Mouse (Mus musculus) hindbrain, embryonic 12.5 days (tissue): ENCODE measurements around the gene Rnf157. TPM values are rescaled to one million over a fixed set of nuclear protein-coding genes. Genes with fewer than 3 reads are reported as not detected.
"Not testable (repeated sequence)": the region's sequence is repeated elsewhere in the genome, so short reads cannot be mapped to it uniquely, and the experiment has no call there.

Source experiments
- ATAC-seq: fragments of 200-750 bp; cut with Nextera tagmentation; 2 replicates; pipeline ENCODE4 v1.8.0; 2017; ENCODE audit warnings: moderate TSS enrichment; ENCODE audit not compliant: low FRiP score
- H3K27ac ChIP-seq: fragments of 300-500 bp; sonication (generic); 2 replicates; pipeline ENCODE4 v1.5.1; 2016; ENCODE audit warnings: mild to moderate bottlenecking
- H3K27me3 ChIP-seq: fragments of 300-500 bp; sonication (generic); 2 replicates; pipeline ENCODE4 v1.6.1; 2016; ENCODE audit warnings: mild to moderate bottlenecking
- H3K36me3 ChIP-seq: fragments of 300-500 bp; sonication (generic); 2 replicates; pipeline ENCODE4 v1.6.1; 2016; ENCODE audit warnings: mild to moderate bottlenecking
- H3K4me1 ChIP-seq: fragments of 300-500 bp; sonication (generic); 2 replicates; pipeline ENCODE4 v1.6.1; 2016
- H3K4me2 ChIP-seq: fragments of 300-500 bp; sonication (generic); replicated peaks from 2 replicates; pipeline ENCODE4 v1.6.1; 2016; ENCODE audit warnings: mild to moderate bottlenecking
- H3K4me3 ChIP-seq: fragments of 300-500 bp; sonication (generic); 2 replicates; pipeline ENCODE4 v1.5.1; 2016; ENCODE audit warnings: mild to moderate bottlenecking
- H3K9ac ChIP-seq: fragments of 300-500 bp; sonication (generic); 2 replicates; pipeline ENCODE4 v1.6.1; 2016; ENCODE audit warnings: mild to moderate bottlenecking, moderate library complexity
- H3K9me3 ChIP-seq: fragments of 300-500 bp; sonication (generic); replicated peaks from 2 replicates; pipeline ENCODE4 v1.6.1; 2016; ENCODE audit warnings: mild to moderate bottlenecking
- WGBS: fragments of 180-500 bp; shearing (Covaris S2); methylation state at CpG from one replicate; pipeline ENCODE4 v1.1.7; 2016; 5-methylcytosine and 5-hydroxymethylcytosine counted together
- polyA plus RNA-seq: library from polyadenylated mRNA; unstranded; fragments of >200 nt; fragmentation: Nextera tagmentation; extraction: Ambion mirVana; gene quantifications from 2 replicates; pipeline ENCODE4 v1.2.1, GENCODE M21; 2016

Gene Rnf157
- polyA plus RNA-seq, 1 experiment from 2014 or later = 44.8 TPM

DNA sequence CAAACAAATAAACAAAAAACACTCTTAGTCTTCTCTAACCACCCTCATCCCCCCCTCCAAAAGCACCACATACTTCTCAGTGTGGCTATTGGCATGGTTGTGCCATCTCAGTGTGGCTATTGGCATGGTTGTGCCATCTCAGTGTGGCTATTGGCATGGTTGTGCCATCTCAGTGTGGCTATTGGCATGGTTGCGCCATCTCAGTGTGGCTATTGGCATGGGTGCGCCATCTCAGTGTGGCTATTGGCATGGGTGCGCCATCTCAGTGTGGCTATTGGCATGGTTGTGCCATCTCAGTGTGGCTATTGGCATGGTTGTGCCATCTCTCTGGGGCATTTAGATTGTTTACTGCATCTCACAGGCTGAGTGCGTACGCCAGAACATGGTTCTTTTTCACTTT lies 51.9 kb downstream of the Rnf157 start:
- WGBS = 98% methylated on average over 5 of the region's 5 CpGs
- not testable (repeated sequence) for H3K27me3 ChIP-seq

DNA sequence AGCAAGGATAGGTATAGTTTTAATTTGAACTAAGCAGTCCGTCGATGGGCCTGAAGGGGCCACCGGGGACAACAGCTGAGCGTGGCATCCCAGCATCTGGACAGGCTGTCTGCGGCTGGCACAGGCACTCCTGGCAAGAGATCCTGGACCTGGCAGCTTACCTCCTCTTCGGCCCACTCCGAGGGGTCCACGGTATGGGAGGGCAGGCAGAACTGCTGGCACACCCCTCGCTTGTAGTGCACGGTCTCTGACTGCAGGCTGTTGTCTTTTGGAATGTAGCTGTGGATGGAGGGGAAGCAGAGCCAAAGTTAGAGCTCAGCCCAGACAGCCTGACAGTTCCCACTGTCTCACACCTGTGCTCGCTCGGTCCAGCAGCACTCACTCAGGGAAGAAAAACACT lies 53.2 kb downstream of the Rnf157 start:
- WGBS = 82% methylated on average over 12 of the region's 12 CpGs
- Histone ChIP-seq H3K9me3 (no peaks in the 10 kb centered on the region), H3K36me3 (peaks cover 33% of the 10 kb centered on the region), H3K4me2 (no peak overlapping the region), H3K4me1 (peaks cover 8% of the 10 kb centered on the region), H3K27me3 (no peaks in the 10 kb centered on the region), H3K9ac (no peak overlapping the region), H3K4me3 (no peak overlapping the region), H3K27ac (no peak overlapping the region)
- no peak for ATAC-seq

More for the DNA sequence above, 51.9 kb downstream of the Rnf157 start:
- peaks cover 22% of the 10 kb centered on the region for H3K36me3 ChIP-seq
- peaks cover 10% of the 10 kb centered on the region for H3K4me1 ChIP-seq
- not testable (repeated sequence) for H3K9ac ChIP-seq, H3K4me3 ChIP-seq, ATAC-seq, H3K4me2 ChIP-seq, H3K9me3 ChIP-seq, H3K27ac ChIP-seq

DNA sequence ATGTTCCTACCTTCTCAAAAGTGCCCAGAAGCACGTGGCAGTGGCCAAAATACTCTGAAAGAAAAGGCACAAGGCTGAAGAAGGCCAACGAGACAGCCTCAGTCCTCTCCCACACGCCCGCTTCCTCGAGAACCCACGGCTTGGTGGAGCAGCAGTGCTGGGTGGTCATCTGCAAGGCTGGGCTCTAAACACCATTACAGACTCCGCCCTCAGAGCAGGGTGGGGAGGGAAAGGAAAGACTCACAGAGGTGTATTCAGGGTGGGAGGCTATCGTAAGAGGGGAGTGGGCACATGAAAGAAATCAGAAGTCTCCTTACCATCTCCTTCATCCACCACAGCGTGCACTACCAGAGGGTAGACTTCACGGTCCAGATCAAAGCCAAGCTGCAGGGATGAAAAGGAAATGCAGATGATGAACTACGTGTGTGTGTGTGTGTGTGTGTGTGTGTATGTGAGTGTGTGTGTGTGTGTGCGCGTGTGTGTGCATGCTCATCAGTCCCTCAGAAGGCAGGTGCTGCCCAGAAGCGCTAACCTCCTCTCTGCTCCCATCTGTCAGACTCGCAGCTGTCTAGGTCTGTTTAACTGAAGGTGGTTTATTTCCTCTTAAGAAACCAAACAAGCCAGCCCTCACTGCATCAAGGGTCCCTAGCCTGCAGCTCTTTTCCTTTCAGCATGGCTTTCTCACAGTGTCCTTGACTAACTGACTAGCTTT lies 53.8 kb downstream of the Rnf157 start:
- Histone ChIP-seq H3K4me2 (no peak overlapping the region), H3K9me3 (no peaks in the 10 kb centered on the region), H3K9ac (no peak overlapping the region), H3K36me3 (peaks cover 38% of the 10 kb centered on the region), H3K27me3 (no peaks in the 10 kb centered on the region), H3K27ac (no peak overlapping the region), H3K4me1 (peaks cover 8% of the 10 kb centered on the region), H3K4me3 (no peak overlapping the region)
- 70% methylated on average over 15 of the region's 15 CpGs for WGBS
- no peak for ATAC-seq

DNA sequence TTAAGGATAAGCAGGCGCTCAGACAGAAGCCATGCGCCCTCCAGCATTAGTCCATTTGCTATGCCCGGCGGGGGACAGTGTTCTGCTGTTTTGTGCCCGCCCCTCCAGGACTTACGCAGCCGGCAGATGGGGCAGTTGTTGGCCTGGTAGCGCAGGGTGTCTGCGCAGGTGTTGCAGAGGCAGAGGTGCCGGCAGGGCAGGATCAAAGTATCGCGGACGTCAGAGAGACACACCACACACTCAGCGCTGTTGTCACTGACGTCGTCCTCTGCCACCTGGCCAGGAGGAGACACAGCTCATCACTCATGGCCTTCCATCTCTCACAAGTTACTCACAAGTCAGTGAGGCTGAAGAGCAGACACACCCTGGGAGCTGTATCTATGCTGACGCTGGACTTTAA lies 58.3 kb downstream of the Rnf157 start:
- no peak for ATAC-seq
- Histone ChIP-seq H3K9me3 (no peaks in the 10 kb centered on the region), H3K4me3 (no peak overlapping the region), H3K27me3 (no peaks in the 10 kb centered on the region), H3K9ac (no peak overlapping the region), H3K4me2 (no peak overlapping the region), H3K4me1 (peaks cover 5% of the 10 kb centered on the region), H3K36me3 (peaks cover 46% of the 10 kb centered on the region), H3K27ac (no peak overlapping the region)
- 45% methylated on average over 17 of the region's 17 CpGs for WGBS

DNA sequence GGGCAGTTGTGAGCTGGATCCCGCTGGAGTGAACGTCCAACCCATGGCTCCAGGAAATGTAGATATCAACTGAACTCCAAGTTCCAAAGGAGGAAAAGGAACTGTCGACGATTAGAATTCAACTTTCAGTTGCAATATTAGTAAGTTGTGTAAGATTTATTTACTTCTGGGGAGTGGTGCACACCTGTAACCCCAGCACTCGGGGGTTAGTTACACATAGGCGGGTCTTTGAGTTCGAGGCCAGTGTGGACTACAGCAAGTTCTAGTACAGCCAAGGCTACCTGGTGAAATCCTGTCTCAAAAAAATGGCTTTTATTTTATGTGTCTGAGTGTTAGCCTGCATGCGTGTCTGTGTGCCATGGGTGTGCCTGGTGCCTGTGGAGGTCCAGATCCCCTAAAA lies 59.3 kb downstream of the Rnf157 start:
- WGBS = 93% methylated on average over 8 of the region's 8 CpGs
- H3K27me3 ChIP-seq = no peaks in the 10 kb centered on the region
- no peak overlapping the region for H3K4me3 ChIP-seq
- H3K4me2 ChIP-seq = no peak overlapping the region
- no peak overlapping the region for H3K27ac ChIP-seq
- H3K9me3 ChIP-seq = no peaks in the 10 kb centered on the region
- peaks cover 47% of the 10 kb centered on the region for H3K36me3 ChIP-seq
- H3K9ac ChIP-seq = no peak overlapping the region
- no peak for ATAC-seq
- no peaks in the 10 kb centered on the region for H3K4me1 ChIP-seq

DNA sequence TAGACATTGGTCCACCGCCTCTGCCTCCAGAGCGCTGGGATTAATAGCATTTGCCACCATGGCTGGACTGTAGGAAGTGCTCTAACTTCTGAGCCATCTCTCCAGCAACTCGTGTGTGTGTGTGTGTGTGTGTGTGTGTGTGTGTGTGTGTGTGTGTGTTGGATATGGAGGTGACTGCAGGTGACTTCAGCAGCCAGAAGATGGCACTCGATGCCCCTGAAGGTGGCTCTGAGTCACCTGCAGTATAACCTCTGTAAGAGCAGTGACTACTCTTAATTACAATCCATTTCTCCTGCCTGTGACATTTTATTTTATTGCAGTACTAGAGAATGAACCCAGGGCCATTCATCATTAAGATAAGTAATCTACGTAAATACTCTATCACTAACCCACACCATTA lies 61.5 kb downstream of the Rnf157 start:
- WGBS = 89% methylated on average over 5 of the region's 5 CpGs
- H3K9ac ChIP-seq = no peak overlapping the region
- H3K9me3 ChIP-seq = no peaks in the 10 kb centered on the region
- H3K27ac ChIP-seq = no peak overlapping the region
- H3K4me1 ChIP-seq = no peaks in the 10 kb centered on the region
- H3K36me3 ChIP-seq = peaks cover 61% of the 10 kb centered on the region
- ATAC-seq = no peak
- H3K27me3 ChIP-seq = no peaks in the 10 kb centered on the region
- no peak overlapping the region for H3K4me3 ChIP-seq
- no peak overlapping the region for H3K4me2 ChIP-seq

DNA sequence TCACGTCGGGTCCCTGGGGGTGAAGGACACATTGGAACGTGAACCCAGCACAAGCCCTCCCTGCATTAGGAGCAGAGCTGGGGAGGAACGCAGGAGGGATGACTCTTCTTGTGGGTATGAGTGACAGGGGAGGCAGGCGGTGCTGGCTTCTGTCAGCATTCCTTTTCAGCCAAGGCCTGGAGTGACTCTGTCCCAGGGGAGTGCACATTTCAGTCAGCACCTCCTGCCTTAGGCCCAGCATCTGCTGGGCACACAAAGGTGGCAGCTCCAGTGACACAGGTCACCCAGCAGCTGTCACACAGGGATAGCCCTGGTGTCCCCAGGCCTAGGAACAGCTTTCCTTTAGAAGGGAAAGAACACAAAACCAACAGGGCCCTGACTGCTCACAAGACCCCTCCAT lies 64.9 kb downstream of the Rnf157 start:
- H3K27me3 ChIP-seq = no peaks in the 10 kb centered on the region
- no peak for ATAC-seq
- H3K4me1 ChIP-seq = no peaks in the 10 kb centered on the region
- no peak overlapping the region for H3K4me2 ChIP-seq
- H3K9me3 ChIP-seq = no peaks in the 10 kb centered on the region
- no peak overlapping the region; the same call in 1 of the 2 replicates for H3K27ac ChIP-seq
- peaks cover 53% of the 10 kb centered on the region for H3K36me3 ChIP-seq
- no peak overlapping the region for H3K4me3 ChIP-seq
- WGBS = 63% methylated on average over 5 of the region's 5 CpGs
- H3K9ac ChIP-seq = no peak overlapping the region

DNA sequence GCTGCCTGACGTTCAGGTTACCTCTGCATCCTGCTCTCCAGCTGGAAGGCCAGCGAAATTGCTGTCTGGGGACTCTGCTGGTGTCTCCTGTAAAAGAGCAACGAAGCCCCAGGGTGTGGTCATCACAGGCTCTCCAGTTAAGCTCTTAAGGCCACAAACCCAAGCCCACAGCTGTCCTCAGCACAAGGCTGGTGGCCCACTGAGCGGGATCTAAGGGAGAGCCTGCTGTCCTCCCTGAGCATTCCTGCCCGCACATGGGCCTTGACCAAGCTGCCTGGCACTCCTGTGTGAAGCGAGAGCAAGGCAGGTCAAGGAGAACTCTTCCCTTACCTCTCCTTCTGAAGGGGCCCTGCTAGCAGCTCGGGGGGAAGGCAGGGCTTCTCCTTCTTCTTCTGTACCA lies 65.8 kb downstream of the Rnf157 start:
- WGBS = 80% methylated on average over 7 of the region's 7 CpGs
- peaks cover 61% of the 10 kb centered on the region for H3K36me3 ChIP-seq

DNA sequence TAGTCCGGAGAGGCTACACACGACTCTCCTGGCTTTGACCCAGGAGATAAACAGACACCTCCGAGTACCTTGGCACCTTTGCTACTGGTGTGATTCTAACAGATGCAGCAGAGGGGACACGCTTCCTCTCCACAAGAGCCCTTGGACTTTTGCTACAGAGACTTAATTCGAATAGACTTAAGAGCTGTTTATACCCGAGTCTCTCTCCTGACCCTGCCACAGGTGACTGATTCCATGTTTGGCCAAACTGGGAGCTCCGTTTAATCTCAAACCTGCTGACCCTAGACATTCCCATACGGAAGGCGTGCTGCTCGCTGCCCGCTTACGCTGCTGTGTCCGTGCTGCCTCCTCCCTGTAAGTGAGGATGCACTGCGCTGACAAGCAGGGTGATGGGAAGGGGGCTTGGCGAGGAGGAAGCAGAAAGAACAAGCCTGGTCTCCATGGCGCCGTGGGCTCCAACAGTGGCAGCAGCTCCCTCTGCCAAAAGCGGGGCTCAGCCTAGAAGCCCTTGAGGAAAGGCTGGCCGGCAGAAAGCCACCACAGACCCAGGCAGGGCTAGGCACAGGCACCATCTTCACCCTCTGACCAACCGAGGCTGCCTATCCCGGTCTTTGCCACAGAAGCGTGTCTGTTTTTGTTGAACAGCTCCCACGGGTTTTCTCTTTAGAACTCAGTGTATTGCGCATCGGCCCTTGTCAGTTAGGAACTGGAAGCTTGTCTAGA lies 70.6 kb downstream of the Rnf157 start:
- H3K27me3 ChIP-seq = no peaks in the 10 kb centered on the region
- H3K27ac ChIP-seq = no peak overlapping the region
- no peak for ATAC-seq
- H3K4me1 ChIP-seq = peaks cover 9% of the 10 kb centered on the region
- H3K4me3 ChIP-seq = no peak overlapping the region
- no peaks in the 10 kb centered on the region for H3K9me3 ChIP-seq
- H3K36me3 ChIP-seq = peaks cover 39% of the 10 kb centered on the region
- WGBS = 76% methylated on average over 25 of the region's 25 CpGs
- H3K4me2 ChIP-seq = no peak overlapping the region
- peak overlapping the region; percentile 23; the same call in 1 of the 2 replicates for H3K9ac ChIP-seq

More for the DNA sequence above, 65.8 kb downstream of the Rnf157 start:
- Histone ChIP-seq H3K27ac (no peak overlapping the region), H3K4me2 (no peak overlapping the region), H3K4me1 (peaks cover 9% of the 10 kb centered on the region), H3K27me3 (no peaks in the 10 kb centered on the region), H3K9ac (no peak overlapping the region; the same call in 1 of the 2 replicates), H3K9me3 (no peaks in the 10 kb centered on the region), H3K4me3 (no peak overlapping the region)
- no peak for ATAC-seq

DNA sequence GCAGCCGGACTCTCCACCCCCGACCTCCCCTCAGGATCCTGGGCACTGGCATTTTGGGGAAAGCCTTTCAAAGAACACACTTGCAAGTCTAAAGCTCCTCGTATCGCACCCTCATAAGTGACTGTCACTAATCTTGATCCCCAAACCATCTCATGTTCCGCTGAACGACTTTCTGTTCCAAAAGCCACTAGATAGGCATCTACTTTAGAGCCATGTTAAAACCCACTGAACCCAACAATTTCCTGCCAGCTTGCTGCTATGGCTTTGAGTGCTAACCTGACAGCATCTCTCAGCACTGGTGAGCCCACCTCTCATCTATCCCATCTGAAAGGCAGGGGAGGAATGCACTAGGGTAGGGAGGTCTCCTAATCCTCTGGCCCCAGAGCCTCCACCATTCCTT lies 75.3 kb downstream of the Rnf157 start:
- peaks cover 47% of the 10 kb centered on the region for H3K4me1 ChIP-seq
- WGBS = 87% methylated on average over 6 of the region's 6 CpGs
- H3K9ac ChIP-seq = no peak overlapping the region
- H3K4me3 ChIP-seq = no peak overlapping the region
- ATAC-seq = no peak
- H3K4me2 ChIP-seq = no peak overlapping the region
- H3K36me3 ChIP-seq = peaks cover 7% of the 10 kb centered on the region; the same call in 1 of the 2 replicates
- no peaks in the 10 kb centered on the region for H3K9me3 ChIP-seq
- H3K27me3 ChIP-seq = peaks cover 23% of the 10 kb centered on the region
- no peak overlapping the region for H3K27ac ChIP-seq

DNA sequence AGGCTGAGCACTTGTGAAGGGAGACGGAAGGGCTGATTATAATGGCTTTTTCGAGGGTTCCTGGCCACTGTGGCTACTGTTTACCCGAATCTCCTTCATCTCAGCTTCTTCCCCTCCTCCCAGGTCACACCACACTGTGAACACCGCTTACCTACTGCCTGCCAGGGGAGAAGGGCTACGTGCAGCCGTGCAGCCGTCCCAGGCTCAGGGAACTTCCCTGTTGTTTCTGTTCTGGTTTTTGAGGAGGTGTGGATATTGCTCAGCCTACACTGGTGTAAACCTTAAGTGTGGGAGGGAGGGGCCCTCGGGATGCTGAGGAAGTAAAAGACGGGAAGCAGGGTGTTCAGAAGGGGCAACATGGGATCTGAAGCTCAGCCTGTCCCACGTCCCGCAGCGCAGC lies 75.8 kb downstream of the Rnf157 start:
- Histone ChIP-seq H3K4me1 (peaks cover 48% of the 10 kb centered on the region), H3K4me3 (no peak overlapping the region), H3K4me2 (no peak overlapping the region), H3K36me3 (peaks cover 3% of the 10 kb centered on the region; the same call in 1 of the 2 replicates), H3K27ac (no peak overlapping the region), H3K9ac (no peak overlapping the region), H3K27me3 (peaks cover 23% of the 10 kb centered on the region), H3K9me3 (no peaks in the 10 kb centered on the region)
- 60% methylated on average over 12 of the region's 12 CpGs for whole genome bisulfite sequencing
- ATAC-seq = no peak

DNA sequence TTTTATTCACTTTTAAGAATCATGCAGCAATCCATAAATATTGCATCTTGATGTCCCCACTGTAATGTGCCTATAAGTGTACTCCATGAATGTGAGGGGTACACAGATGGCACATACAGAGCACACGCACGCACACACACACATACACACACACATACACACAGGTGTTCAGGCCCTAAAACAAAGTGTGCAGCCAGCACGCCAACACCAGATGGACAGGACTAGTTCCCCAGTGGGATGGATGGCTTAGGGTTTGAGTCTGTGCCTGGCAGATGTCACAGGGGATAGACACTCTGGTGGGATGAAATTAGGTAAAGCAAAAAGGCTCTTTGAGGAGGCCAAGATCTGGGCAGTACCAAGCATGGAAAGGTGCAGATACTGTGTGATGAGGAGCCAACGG lies 76.4 kb downstream of the Rnf157 start:
- Histone ChIP-seq H3K9me3 (no peaks in the 10 kb centered on the region), H3K4me2 (peak overlapping the region; percentile 93), H3K4me3 (no peak overlapping the region; the same call in 1 of the 2 replicates), H3K4me1 (peaks cover 54% of the 10 kb centered on the region), H3K9ac (no peak overlapping the region), H3K27me3 (peaks cover 24% of the 10 kb centered on the region), H3K27ac (no peak overlapping the region), H3K36me3 (peaks cover 3% of the 10 kb centered on the region; the same call in 1 of the 2 replicates)
- WGBS = 80% methylated on average over 4 of the region's 4 CpGs
- no peak for ATAC-seq
